Mouse (Mus musculus): ENCODE measurements around the gene Twf1. TPM values are rescaled to one million over a fixed set of nuclear protein-coding genes. Genes with fewer than 3 reads are reported as not detected.

The Twf1 gene
- 1.6 and 13.8 TPM in 2 replicates for polyA plus RNA-seq (2012; ENCODE audit: insufficient read depth, low replicate concordance)

DNA sequence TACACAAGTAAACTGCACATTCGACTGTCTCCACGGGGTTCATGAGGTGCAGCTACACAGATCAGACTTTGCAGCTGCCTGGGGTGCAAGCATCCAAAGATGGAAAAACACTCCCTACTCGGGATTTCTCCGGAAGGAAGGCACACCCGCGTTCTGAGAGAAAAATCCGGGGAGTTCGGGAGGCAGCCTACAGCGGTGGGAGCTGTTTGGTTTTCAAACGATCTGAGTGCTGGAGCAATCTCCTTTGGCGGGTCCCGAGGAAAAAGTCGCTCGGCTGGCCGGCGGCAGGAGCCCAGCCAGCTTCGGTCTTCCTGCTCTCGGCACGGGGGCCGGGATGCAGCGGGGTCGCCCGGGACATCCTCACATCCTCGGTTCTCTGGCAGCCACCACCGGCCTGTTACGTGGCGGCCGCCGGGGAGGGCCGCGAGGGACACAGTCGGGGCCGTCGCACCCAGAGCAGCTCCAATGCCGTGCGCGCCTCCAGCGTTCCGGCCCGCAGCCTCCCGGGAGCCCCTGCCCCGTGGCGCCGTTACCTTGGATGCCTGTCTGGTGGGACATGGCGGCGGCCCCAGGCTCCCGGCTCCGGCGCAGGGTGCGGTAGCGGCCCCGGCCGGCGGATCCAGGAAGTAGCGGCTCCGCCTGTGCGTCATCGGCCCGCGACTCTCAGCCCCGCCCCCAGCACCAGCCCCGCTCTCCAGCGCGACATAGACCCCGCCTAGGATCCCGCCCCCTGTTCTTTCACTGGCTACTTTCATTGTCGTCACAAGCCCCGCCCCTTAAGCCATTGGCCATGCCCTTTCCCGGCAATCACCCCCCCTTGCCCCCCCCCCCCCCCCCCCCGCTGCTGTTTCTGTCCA is at the start of gene Twf1:
Gene Twf1, minus strand, starts transcription at position 671 of the 857 bp plus-strand sequence.
- no peaks in the 10 kb centered on the region for H3K27me3 ChIP-seq (replicated peaks)
- H3K9me3 ChIP-seq: no peaks in the 10 kb centered on the region
- H3K36me3 ChIP-seq (replicated peaks; ENCODE audit: low read length): peaks cover 35% of the 10 kb centered on the region
- H3K4me3 ChIP-seq (replicated peaks): peak within 1 kb of the TSS; percentile 99
- peaks cover 54% of the 10 kb centered on the region for H3K4me1 ChIP-seq
- TF ChIP-seq GATA1 (IDR thresholded peaks at IDR 0.05; ENCODE audit: borderline replicate concordance, low read length): no peak
- TF ChIP-seq FLI1 (IDR thresholded peaks at IDR 0.05; ENCODE audit: low read length): no peak

DNA sequence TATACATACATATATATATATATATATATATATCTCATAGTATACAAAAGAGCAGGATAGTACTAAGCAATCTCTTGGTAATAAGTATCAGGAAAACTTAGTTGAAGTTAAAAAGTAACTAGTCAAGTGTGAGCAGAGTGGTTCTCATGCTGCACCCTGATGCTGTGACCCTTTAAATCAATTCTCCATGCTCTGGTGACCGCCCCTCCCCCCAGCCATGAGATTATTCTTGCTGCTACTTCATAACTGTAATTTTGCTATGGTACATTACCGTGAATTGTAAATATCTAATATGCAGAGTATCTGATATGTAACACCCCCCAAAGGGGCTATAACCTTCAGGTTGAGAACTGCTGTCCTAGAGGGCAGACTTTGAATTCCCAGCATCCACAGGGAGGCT is 49.4 kb upstream of the Twf1 start:
- Histone ChIP-seq H3K36me3 (replicated peaks; ENCODE audit: low read length) (no peaks in the 10 kb centered on the region), H3K4me3 (replicated peaks) (no peak overlapping the region), H3K9me3 (no peaks in the 10 kb centered on the region), H3K4me1 (no peaks in the 10 kb centered on the region), H3K27me3 (replicated peaks) (peaks cover 16% of the 10 kb centered on the region)
- TF ChIP-seq GATA1 (IDR thresholded peaks at IDR 0.05; ENCODE audit: borderline replicate concordance, low read length): no peak
- TF ChIP-seq FLI1 (IDR thresholded peaks at IDR 0.05; ENCODE audit: low read length): no peak

- TF ChIP-seq FLI1 (IDR thresholded peaks at IDR 0.05; ENCODE audit: low read length) (no peak), GATA1 (IDR thresholded peaks at IDR 0.05; ENCODE audit: borderline replicate concordance, low read length) (no peak)
- Histone ChIP-seq H3K4me3 (replicated peaks) (no peak overlapping the region), H3K4me1 (peaks cover 3% of the 10 kb centered on the region; the same call in 1 of the 2 replicates), H3K36me3 (replicated peaks; ENCODE audit: low read length) (no peaks in the 10 kb centered on the region), H3K27me3 (replicated peaks) (peaks cover 21% of the 10 kb centered on the region), H3K9me3 (no peaks in the 10 kb centered on the region)
Observed at GRCm38 (mm10) chr15:94638207-94638606, 48.5 kb upstream of the Twf1 start.

GRCm38 (mm10) chr15:94634524-94634923 is 44.8 kb upstream of the Twf1 start:
- Histone ChIP-seq H3K36me3 (replicated peaks; ENCODE audit: low read length) (no peaks in the 10 kb centered on the region), H3K4me3 (replicated peaks) (no peak overlapping the region), H3K9me3 (no peaks in the 10 kb centered on the region), H3K4me1 (peaks cover 3% of the 10 kb centered on the region; the same call in 1 of the 2 replicates), H3K27me3 (replicated peaks) (peaks cover 42% of the 10 kb centered on the region)
- no peak for TF ChIP-seq GATA1 (IDR thresholded peaks at IDR 0.05; ENCODE audit: borderline replicate concordance, low read length)
- no peak for TF ChIP-seq FLI1 (IDR thresholded peaks at IDR 0.05; ENCODE audit: low read length)

- TF ChIP-seq GATA1 (IDR thresholded peaks at IDR 0.05; ENCODE audit: borderline replicate concordance, low read length): no peak
- no peak for TF ChIP-seq FLI1 (IDR thresholded peaks at IDR 0.05; ENCODE audit: low read length)
- H3K36me3 ChIP-seq (replicated peaks; ENCODE audit: low read length): no peaks in the 10 kb centered on the region
- H3K9me3 ChIP-seq: peaks cover 7% of the 10 kb centered on the region; the same call in 1 of the 2 replicates
- H3K4me1 ChIP-seq: peaks cover 18% of the 10 kb centered on the region
- H3K27me3 ChIP-seq (replicated peaks): peaks cover 72% of the 10 kb centered on the region
- H3K4me3 ChIP-seq (replicated peaks): no peak overlapping the region
Observed at GRCm38 (mm10) chr15:94630553-94630952, 40.9 kb upstream of the Twf1 start.

DNA sequence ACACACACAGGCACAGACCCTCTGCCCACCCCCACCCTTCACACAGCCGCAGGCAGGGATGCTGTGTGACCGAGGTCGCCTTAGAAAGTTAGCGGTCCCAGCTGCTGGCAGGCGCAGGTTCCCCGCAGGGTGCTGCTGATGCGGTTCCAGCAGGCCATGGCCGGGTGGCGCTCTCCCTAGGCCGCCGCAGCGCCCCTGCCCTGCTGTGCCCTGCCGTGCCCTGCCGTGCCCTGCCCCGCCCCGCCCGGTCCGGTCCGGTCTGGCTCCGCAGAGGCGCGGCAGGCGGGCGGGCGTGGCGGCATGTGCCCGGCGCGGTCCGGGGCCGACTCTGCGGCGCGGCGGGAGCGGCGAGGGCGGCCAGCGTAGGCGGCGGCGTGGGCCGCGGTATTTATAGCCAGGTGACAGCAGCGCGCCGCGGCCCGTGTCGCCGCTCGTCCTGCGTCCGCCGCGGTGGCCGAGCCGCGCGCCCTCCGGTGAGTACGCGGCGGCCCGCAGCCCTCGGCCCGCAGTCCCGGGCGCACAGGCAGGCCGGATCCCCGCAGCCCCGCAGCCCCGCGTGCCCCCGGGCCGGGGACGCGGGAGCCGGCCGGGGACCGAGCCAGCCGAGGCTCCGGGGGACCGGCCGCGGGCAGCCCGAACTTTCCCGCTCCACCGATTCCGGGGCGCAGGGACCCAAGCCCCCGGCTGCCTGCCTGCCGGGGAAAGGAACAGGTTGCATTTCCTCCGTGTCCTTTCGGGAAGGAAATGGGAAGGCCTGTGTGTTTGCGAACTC is 39.3 kb upstream of the Twf1 start, which contains the start of gene Tmem117:
Gene Tmem117, plus strand, starts transcription at position 403 of the 772 bp plus-strand sequence.
- TF ChIP-seq FLI1 (IDR thresholded peaks at IDR 0.05; ENCODE audit: low read length) (no peak), GATA1 (IDR thresholded peaks at IDR 0.05; ENCODE audit: borderline replicate concordance, low read length) (no peak)
- Histone ChIP-seq H3K4me3 (replicated peaks) (peak within 1 kb of the TSS; percentile 93), H3K9me3 (peaks cover 10% of the 10 kb centered on the region), H3K27me3 (replicated peaks) (peaks cover 77% of the 10 kb centered on the region), H3K36me3 (replicated peaks; ENCODE audit: low read length) (no peaks in the 10 kb centered on the region), H3K4me1 (peaks cover 22% of the 10 kb centered on the region)

GRCm38 (mm10) chr15:94628463-94628829 is 38.8 kb upstream of the Twf1 start:
- H3K4me3 ChIP-seq (replicated peaks): peak overlapping the region; percentile 93

GRCm38 (mm10) chr15:94620909-94621308 is 31.2 kb upstream of the Twf1 start:
- Histone ChIP-seq H3K9me3 (peaks cover 19% of the 10 kb centered on the region), H3K4me3 (replicated peaks) (no peak overlapping the region), H3K27me3 (replicated peaks) (peaks cover 11% of the 10 kb centered on the region), H3K36me3 (replicated peaks; ENCODE audit: low read length) (no peaks in the 10 kb centered on the region), H3K4me1 (peaks cover 32% of the 10 kb centered on the region)
- TF ChIP-seq GATA1 (IDR thresholded peaks at IDR 0.05; ENCODE audit: borderline replicate concordance, low read length) (no peak), FLI1 (IDR thresholded peaks at IDR 0.05; ENCODE audit: low read length) (no peak)

More at GRCm38 (mm10) chr15:94628463-94628829, 38.8 kb upstream of the Twf1 start:
- Histone ChIP-seq H3K9me3 (peaks cover 11% of the 10 kb centered on the region), H3K36me3 (replicated peaks; ENCODE audit: low read length) (no peaks in the 10 kb centered on the region), H3K27me3 (replicated peaks) (peaks cover 74% of the 10 kb centered on the region), H3K4me1 (peaks cover 19% of the 10 kb centered on the region)
- no peak for TF ChIP-seq FLI1 (IDR thresholded peaks at IDR 0.05; ENCODE audit: low read length)
- TF ChIP-seq GATA1 (IDR thresholded peaks at IDR 0.05; ENCODE audit: borderline replicate concordance, low read length): no peak

DNA sequence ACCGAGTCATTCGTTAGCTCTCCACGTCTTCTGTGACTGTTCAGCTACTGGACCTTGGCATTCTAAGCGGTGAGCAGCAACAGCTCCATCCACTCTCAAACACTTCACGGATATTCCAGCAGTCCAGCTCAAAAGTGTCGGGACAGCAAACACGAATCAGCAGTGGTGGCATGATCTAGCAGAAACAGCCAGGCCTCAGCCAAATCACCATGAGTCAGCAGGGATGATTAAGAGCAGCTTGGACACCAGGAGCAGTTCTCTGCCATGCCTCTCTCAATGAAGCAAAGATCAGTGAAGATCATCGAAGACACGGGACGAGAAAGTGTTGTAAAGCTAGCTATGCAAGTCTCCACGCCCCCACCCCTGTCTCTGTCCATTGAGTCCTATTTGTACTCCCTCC is 26.3 kb upstream of the Twf1 start:
- H3K4me3 ChIP-seq (replicated peaks): peak overlapping the region; percentile 82
- no peak for TF ChIP-seq FLI1 (IDR thresholded peaks at IDR 0.05; ENCODE audit: low read length)
- no peak for TF ChIP-seq GATA1 (IDR thresholded peaks at IDR 0.05; ENCODE audit: borderline replicate concordance, low read length)
- no peaks in the 10 kb centered on the region for H3K9me3 ChIP-seq
- H3K36me3 ChIP-seq (replicated peaks; ENCODE audit: low read length): no peaks in the 10 kb centered on the region
- H3K4me1 ChIP-seq: peaks cover 27% of the 10 kb centered on the region
- no peaks in the 10 kb centered on the region for H3K27me3 ChIP-seq (replicated peaks)
